Mouse (Mus musculus) ES-Bruce4 (cell line): ENCODE data around the gene Cd177.

ENCODE experiments used
- CTCF ChIP-seq: IDR thresholded peaks from one replicate; pipeline ENCODE4 v1.8.1; 2011; ENCODE audit warnings: low read depth, low read length
- EP300 ChIP-seq: IDR thresholded peaks from 2 replicates; pipeline ENCODE4 v1.6.1; 2011; ENCODE audit warnings: low read depth, low read length; ENCODE audit not compliant: insufficient read depth
- POLR2A ChIP-seq: IDR thresholded peaks from one replicate; pipeline ENCODE4 v1.8.1; 2011; ENCODE audit warnings: low read length; ENCODE audit not compliant: insufficient read depth

DNA sequence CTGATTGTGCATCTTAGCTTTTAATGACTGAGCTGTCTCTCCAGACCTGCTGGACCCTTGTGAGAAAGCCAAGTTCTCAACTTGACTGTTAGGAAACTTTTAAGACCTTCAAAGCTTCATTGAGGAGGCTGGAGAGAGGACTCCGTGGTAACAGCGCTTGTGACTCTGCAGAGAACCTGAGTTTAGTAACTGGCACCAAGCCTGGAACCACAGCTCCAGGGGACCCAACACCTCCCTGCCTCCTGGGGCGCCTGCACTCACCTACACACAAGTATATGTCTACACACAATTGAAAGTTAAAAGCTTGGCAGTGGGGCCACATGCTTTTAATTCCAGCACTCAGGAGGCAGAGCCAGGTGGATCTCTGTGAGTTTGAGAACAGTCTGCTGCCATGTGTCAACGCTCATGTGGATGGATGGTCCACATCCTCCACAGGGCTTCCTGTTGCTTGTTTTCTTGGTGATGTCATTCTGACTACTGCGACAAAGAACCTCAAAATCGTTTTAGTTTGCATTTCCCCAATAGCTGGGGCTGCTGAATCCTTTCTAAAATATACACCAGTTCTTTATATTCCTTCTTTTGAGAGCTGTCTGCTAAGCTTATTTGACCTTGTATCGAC lies 42.1 kb upstream of the Cd177 start:
- no peak for TF ChIP-seq EP300
- no peak for TF ChIP-seq POLR2A
- no peak for TF ChIP-seq CTCF
